Mouse (Mus musculus): Measurements from ENCODE around the gene Setd7.

The Setd7 gene

DNA sequence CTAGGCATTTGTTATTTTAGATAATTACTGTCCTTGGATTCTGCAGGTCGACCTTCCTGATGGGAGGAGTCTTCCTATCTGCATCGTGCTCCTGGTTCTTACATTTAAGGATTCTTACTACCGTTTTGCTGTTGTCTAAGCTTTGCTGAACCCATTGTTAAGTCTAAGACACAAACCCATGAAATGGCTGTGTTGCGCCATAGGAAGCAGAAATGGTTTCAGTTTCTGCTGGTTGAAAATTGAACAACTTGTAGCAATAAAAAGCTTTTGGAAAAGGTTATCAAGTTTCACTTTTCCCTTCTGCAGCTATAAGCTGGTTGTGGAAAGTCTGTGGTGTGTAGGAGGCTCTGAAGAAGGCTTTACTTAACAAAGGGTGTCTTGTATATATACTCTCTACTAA, 85.0 kb downstream of the Setd7 start:
- DNase-seq (ENCODE audit: low spot score), result no peak

- no peak for DNase-seq (ENCODE audit: low spot score)
Observed at GRCm38 (mm10) chr3:51468530-51468929, 92.1 kb downstream of the Setd7 start.
